Mouse (Mus musculus): ENCODE results near the gene Itgad. TPM values are rescaled to one million over a fixed set of nuclear protein-coding genes. Genes with fewer than 3 reads are reported as not detected.

Gene Itgad
- not detected for polyA plus RNA-seq (2015; fragmentation: Illumina TruSeq; extraction: RNeasy Lipid Tissue Mini Kit (QIAGEN cat#74804); ENCODE audit: insufficient read depth, low read depth, low replicate concordance)

GRCm38 (mm10) chr7:128154076-128154475, at the start of gene Itgad:
Gene Itgad (plus strand): TSS chr7:128154376.

GRCm38 (mm10) chr7:128128741-128129720, 25.1 kb upstream of the Itgad start, which contains the start of gene Itgax:
Gene Itgax (plus strand): TSS chr7:128129547.

GRCm38 (mm10) chr7:128206152-128206551, 52.0 kb downstream of the Itgad start, which contains the start of gene Cox6a2:
Gene Cox6a2 (minus strand): TSS chr7:128206387.

DNA sequence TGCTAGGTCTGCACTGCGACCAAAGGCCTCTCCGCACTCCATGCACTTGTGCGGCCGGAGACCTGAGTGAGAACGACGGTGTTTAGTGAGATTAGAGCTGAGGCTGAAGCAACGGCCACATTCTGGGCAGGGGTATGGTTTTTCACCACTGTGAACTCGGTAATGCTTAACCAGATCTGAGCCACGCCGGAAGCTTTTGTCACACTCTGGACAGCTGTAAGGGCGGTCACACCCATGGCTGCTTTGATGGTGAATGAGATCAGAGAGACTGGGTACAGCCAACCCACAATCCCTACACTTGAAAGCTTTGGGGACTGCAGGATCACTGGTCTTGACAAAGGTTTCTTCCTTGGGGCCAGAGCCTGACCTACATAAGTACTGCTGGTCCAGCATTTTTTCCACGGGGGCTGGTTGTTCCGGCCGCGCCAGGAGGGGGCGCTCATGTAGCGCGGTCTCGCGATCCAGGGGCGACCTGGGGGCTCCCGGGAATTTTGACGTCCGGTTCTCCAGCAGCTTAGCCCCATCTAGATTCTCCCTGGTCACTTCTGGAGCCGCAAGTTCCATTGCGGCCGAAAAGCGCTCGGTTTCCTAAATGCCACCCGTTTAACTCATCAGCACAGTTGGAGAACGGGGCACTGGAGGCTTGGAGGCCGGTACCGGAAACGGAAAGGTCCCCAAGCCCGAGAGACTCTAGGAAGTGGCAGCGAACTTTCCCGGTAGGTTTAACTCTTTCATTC, 82.8 kb downstream of the Itgad start, which contains the start of gene Armc5:
TSS of gene Armc5 (plus strand) at position 487 of the 737 bp plus-strand sequence.

DNA sequence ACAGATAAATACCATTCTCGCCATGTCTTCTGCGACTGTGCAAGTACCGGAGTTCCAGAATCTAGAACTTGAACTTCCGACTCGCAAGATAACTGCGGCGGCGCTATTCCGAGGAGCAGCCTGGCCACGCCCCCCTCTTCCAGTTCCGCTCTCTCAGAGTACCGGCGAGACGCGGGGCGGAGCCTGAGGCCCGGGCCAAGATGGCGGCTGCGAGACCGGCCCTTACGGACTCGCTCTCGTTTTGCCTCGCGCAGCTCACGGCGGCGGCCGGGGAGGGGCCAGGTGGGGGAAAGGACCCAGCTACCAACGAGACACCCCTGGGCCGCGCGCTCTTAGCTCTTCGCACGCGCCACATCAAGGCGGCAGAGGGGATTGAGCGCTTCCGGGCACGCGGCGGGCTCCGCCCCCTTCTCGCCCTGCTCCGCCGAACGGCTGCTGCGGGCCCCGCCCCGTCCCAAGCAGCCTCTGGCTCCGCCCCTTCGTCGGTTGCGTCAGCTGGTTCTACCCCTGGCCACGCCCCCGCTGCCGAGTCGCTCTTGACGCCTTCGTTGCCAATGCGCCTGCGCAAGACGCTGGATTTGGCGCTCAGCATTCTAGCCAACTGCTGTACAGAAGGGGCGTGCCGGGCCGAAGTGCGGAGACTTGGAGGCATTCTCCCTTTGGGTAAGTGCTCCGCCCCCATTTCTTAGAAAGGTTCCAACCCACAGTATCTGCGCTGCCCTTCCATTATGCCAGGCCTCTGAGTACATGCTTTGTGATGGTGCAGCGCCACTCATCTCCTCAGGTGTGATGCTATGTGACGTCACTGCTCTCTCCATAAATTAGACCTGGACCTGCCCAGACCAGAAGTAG, 84.0 kb downstream of the Itgad start, which contains the start of gene 9130023H24Rik:
TSS of gene 9130023H24Rik (minus strand) at position 105 of the 852 bp plus-strand sequence.

GRCm38 (mm10) chr7:128246496-128247391, 92.6 kb downstream of the Itgad start, which contains the start of gene Tgfb1i1:
Gene Tgfb1i1 (plus strand): TSS chr7:128246812.

GRCm38 (mm10) chr7:128265411-128265810, 111.2 kb downstream of the Itgad start, which contains the start of gene Slc5a2:
Gene Slc5a2 (plus strand): TSS chr7:128265657.

Other genes with a start within 250 kb of the Itgad start
- gene Kat8, start 241.9 kb upstream of the Itgad start, polyA plus RNA-seq (2015; fragmentation: Illumina TruSeq; extraction: RNeasy Lipid Tissue Mini Kit (QIAGEN cat#74804); ENCODE audit: insufficient read depth, low read depth, low replicate concordance), result 8.2 TPM
- gene Prss8, start 224.3 kb upstream of the Itgad start, polyA plus RNA-seq (2015; fragmentation: Illumina TruSeq; extraction: RNeasy Lipid Tissue Mini Kit (QIAGEN cat#74804); ENCODE audit: insufficient read depth, low read depth, low replicate concordance), result 37.0 TPM
- 7.1 TPM for gene Prss36, start 207.7 kb upstream of the Itgad start, polyA plus RNA-seq (2015; fragmentation: Illumina TruSeq; extraction: RNeasy Lipid Tissue Mini Kit (QIAGEN cat#74804); ENCODE audit: insufficient read depth, low read depth, low replicate concordance)
- 87.1 TPM for gene Fus, start 186.9 kb upstream of the Itgad start, polyA plus RNA-seq (2015; fragmentation: Illumina TruSeq; extraction: RNeasy Lipid Tissue Mini Kit (QIAGEN cat#74804); ENCODE audit: insufficient read depth, low read depth, low replicate concordance)
- 2.8 TPM for gene Pycard, start 160.5 kb upstream of the Itgad start, polyA plus RNA-seq (2015; fragmentation: Illumina TruSeq; extraction: RNeasy Lipid Tissue Mini Kit (QIAGEN cat#74804); ENCODE audit: insufficient read depth, low read depth, low replicate concordance)
- not detected for gene Trim72, start 150.4 kb upstream of the Itgad start, polyA plus RNA-seq (2015; fragmentation: Illumina TruSeq; extraction: RNeasy Lipid Tissue Mini Kit (QIAGEN cat#74804); ENCODE audit: insufficient read depth, low read depth, low replicate concordance)
- 2.1 TPM for gene Itgam, start 91.7 kb upstream of the Itgad start, polyA plus RNA-seq (2015; fragmentation: Illumina TruSeq; extraction: RNeasy Lipid Tissue Mini Kit (QIAGEN cat#74804); ENCODE audit: insufficient read depth, low read depth, low replicate concordance)
- gene Gm49368, start 91.7 kb upstream of the Itgad start, polyA plus RNA-seq (2015; fragmentation: Illumina TruSeq; extraction: RNeasy Lipid Tissue Mini Kit (QIAGEN cat#74804); ENCODE audit: insufficient read depth, low read depth, low replicate concordance), result not detected
- 0.70 TPM for gene Itgax, start 24.8 kb upstream of the Itgad start, polyA plus RNA-seq (2015; fragmentation: Illumina TruSeq; extraction: RNeasy Lipid Tissue Mini Kit (QIAGEN cat#74804); ENCODE audit: insufficient read depth, low read depth, low replicate concordance)
- gene Cox6a2, start 52.0 kb downstream of the Itgad start, polyA plus RNA-seq (2015; fragmentation: Illumina TruSeq; extraction: RNeasy Lipid Tissue Mini Kit (QIAGEN cat#74804); ENCODE audit: insufficient read depth, low read depth, low replicate concordance), result 4.8 TPM
- gene Armc5, start 83.0 kb downstream of the Itgad start, polyA plus RNA-seq (2015; fragmentation: Illumina TruSeq; extraction: RNeasy Lipid Tissue Mini Kit (QIAGEN cat#74804); ENCODE audit: insufficient read depth, low read depth, low replicate concordance), result 3.7 TPM
- gene 9130023H24Rik, start 83.7 kb downstream of the Itgad start, polyA plus RNA-seq (2015; fragmentation: Illumina TruSeq; extraction: RNeasy Lipid Tissue Mini Kit (QIAGEN cat#74804); ENCODE audit: insufficient read depth, low read depth, low replicate concordance), result 1.6 TPM
- 13.9 TPM for gene Tgfb1i1, start 92.4 kb downstream of the Itgad start, polyA plus RNA-seq (2015; fragmentation: Illumina TruSeq; extraction: RNeasy Lipid Tissue Mini Kit (QIAGEN cat#74804); ENCODE audit: insufficient read depth, low read depth, low replicate concordance)
- not detected for gene Slc5a2, start 111.3 kb downstream of the Itgad start, polyA plus RNA-seq (2015; fragmentation: Illumina TruSeq; extraction: RNeasy Lipid Tissue Mini Kit (QIAGEN cat#74804); ENCODE audit: insufficient read depth, low read depth, low replicate concordance)
- 13.6 TPM for gene BC017158, start 143.8 kb downstream of the Itgad start, polyA plus RNA-seq (2015; fragmentation: Illumina TruSeq; extraction: RNeasy Lipid Tissue Mini Kit (QIAGEN cat#74804); ENCODE audit: insufficient read depth, low read depth, low replicate concordance)

Measured in pancreas, adult 10 weeks (tissue).